Mouse (Mus musculus) ES-CJ7 (cell line): ENCODE results near the gene Impg2.

Experiments
- DNase-seq: peaks from one replicate; pipeline ENCODE4 v3.0.0; 2011; ENCODE audit warnings: low read depth, low spot score

Gene Impg2

DNA sequence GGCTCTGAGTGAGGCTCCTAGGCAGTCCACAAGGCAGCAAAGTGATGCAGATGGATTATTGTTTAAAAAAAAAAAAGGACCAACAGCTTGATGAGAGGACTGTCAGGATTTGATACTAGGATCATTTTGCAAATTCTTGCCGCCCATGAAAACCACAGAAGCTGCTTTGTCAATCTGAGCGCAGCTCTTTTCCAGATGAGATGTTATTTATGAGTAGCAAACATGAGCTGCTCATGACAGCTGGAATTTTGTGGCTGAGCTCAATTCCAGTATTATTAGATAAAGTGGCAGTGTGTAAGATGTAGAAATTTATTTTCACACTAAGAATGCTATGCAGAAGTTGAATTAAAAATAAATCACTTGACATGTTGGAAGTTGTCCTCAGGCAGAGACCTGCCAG lies 94.7 kb downstream of the Impg2 start:
- no peak for DNase-seq

DNA sequence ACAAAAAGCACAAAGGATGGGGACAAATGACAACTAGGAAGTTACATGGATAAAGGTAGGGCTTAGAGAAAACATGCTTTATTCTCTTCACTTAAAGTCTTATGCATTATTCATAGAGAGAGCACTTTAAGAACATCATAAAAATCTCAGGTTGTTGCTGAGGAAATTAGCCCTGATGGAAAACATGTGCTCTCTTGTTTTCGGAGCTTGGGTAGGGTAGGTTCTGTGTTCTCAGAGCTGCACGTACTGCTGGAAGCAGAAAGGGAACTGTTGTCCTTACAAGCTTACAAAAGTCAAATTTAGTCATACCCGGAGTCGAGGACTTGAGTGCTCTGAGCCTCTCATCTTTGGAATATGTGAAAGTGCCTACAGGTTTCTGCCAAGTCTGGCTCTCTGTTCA lies 98.9 kb downstream of the Impg2 start:
- no peak for DNase-seq

DNA sequence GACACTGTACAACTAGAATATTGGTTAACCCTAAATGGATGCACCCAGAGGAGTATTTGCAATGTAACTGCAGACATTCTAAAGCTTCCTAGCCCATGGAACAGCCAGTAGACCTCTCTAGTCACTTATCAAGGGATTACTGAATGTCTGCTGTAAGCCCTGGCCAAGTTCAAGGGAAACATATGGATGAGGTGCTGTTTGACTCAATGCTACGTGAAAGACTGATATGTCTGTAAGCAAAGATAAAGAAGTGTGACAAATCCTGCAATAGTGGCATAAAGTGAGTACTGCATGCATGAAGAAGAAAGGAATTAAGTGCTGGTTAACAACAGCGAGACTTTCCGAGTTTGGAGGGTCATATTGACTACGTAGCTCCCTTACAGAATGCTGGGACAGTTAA lies 100.1 kb downstream of the Impg2 start:
- no peak for DNase-seq

DNA sequence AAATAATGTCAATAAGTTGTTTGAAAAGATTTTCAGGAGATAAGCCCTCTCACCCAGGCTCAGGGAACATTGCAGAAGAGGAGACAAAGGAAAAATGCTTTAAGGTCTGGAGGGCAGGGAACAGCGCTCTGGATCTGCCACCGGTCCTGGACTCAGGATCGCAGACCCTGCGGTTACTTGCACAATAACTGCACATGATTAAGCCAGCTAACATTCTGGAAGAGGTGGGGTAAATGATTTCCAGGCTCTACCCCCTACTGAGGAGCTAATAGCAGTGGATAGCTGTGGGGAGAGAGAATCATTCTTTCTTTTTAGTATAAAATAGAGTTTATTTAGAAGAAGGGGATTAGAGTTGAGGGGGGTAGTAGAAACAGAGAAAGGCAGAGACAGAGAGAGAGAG lies 103.5 kb downstream of the Impg2 start:
- no peak for DNase-seq

DNA sequence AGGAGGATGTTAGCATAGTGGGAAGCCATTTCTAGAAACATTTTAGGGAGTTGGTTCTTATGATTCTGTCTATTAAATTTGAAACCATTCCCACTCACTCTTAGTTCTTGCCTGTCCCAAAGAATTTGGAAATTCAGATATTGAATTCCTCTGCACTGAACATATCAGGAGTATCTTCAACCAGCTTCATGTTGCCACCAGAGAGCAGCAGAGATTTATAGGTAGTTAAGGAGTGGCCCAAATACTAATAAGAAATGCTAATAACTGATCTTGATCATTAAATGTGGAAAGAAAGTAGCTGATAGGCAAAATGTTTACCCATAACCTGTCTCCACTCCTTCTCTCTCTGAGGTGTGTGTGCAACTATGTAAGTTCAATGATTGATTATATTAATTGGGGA lies 107.2 kb downstream of the Impg2 start:
- no peak for DNase-seq
